Mouse (Mus musculus) liver, adult 2 months (tissue): ENCODE results near the gene Ldlrap1. TPM values are rescaled to one million over a fixed set of nuclear protein-coding genes. Genes with fewer than 3 reads are reported as not detected.

Experiments used
- DNase-seq: peaks from one replicate; pipeline ENCODE4 v3.0.0-alpha.2; 2011; ENCODE audit warnings: low read depth, low spot score; ENCODE audit errors: extremely low read depth
- H3K27ac ChIP-seq: fragments of 200-500 bp; replicated peaks from 2 replicates; pipeline ENCODE4 v1.5.1; 2012; ENCODE audit warnings: low read depth, mild to moderate bottlenecking, control low read depth, inconsistent platforms, low read length; ENCODE audit not compliant: insufficient read depth
- H3K27me3 ChIP-seq: fragments of 200-500 bp; 2 replicates; pipeline ENCODE4 v1.6.1; 2012; ENCODE audit warnings: mild to moderate bottlenecking, moderate library complexity, low read length, inconsistent platforms; ENCODE audit not compliant: control insufficient read depth, insufficient read depth
- H3K36me3 ChIP-seq: fragments of 200-500 bp; 2 replicates; pipeline ENCODE4 v1.6.1; 2012; ENCODE audit warnings: low read length, inconsistent platforms; ENCODE audit not compliant: control insufficient read depth, insufficient read depth
- H3K4me1 ChIP-seq: fragments of 200-500 bp; 2 replicates; pipeline ENCODE4 v1.6.1; 2011; ENCODE audit warnings: low read length; ENCODE audit not compliant: control insufficient read depth, insufficient read depth
- H3K4me3 ChIP-seq: fragments of 200-500 bp; 2 replicates; pipeline ENCODE4 v1.5.1; 2011; ENCODE audit warnings: low read depth, mild to moderate bottlenecking, control low read depth, low read length, moderate library complexity; ENCODE audit not compliant: insufficient read depth
- H3K79me2 ChIP-seq: fragments of 200-500 bp; 2 replicates; pipeline ENCODE4 v1.6.1; 2012; ENCODE audit warnings: inconsistent platforms, mild to moderate bottlenecking, low read length, moderate library complexity; ENCODE audit not compliant: control insufficient read depth, insufficient read depth
- H3K9ac ChIP-seq: fragments of 200-500 bp; 2 replicates; pipeline ENCODE4 v1.6.1; 2012; ENCODE audit warnings: low read depth, mild to moderate bottlenecking, control low read depth, inconsistent platforms, low read length
- CTCF ChIP-seq: fragments of 200-500 bp; IDR thresholded peaks from 2 replicates; pipeline ENCODE4 v1.5.1; 2011; ENCODE audit warnings: low read depth, low read length, control low read depth
- POLR2A ChIP-seq: fragments of 200-500 bp; IDR thresholded peaks from 2 replicates; pipeline ENCODE4 v1.6.1; 2011; ENCODE audit warnings: low read length, control low read depth; ENCODE audit not compliant: insufficient read depth; ENCODE audit errors: extremely low read depth
- WGBS: fragments of 180-500 bp; shearing (Covaris S2); methylation state at CpG from one replicate; pipeline ENCODE4 v1.1.7; 2018; 5-methylcytosine and 5-hydroxymethylcytosine counted together
- polyA plus RNA-seq: library from polyadenylated mRNA; depleted of rRNA; stranded (reverse); fragments of >200 nt; gene quantifications from 2 replicates; pipeline ENCODE4 v1.2.3, GENCODE M21; 2012; rRNA removed
- total RNA-seq: library from RNA; depleted of rRNA; stranded (reverse); fragments of >200 nt; gene quantifications from 2 replicates; pipeline ENCODE4 v1.2.3, GENCODE M21; 2014; rRNA removed

The Ldlrap1 gene
- total and polyA plus RNA-seq, 2 experiments, result 6.5 to 19.8 TPM

GRCm38 (mm10) chr4:134700911-134701310 is 66.9 kb downstream of the Ldlrap1 start:
- Histone ChIP-seq H3K27me3 (peaks cover 12% of the 10 kb centered on the region), H3K27ac (no peak overlapping the region), H3K4me3 (no peak overlapping the region), H3K36me3 (no peaks in the 10 kb centered on the region), H3K4me1 (no peaks in the 10 kb centered on the region), H3K79me2 (no peaks in the 10 kb centered on the region), H3K9ac (no peak overlapping the region)
- 95% methylated on average over 2 of the region's 2 CpGs for WGBS
- DNase-seq, result no peak
- TF ChIP-seq POLR2A, result no peak
- no peak for TF ChIP-seq CTCF

- WGBS, result 78% methylated on average over 9 of the region's 9 CpGs
- Histone ChIP-seq H3K4me1 (no peaks in the 10 kb centered on the region), H3K79me2 (no peaks in the 10 kb centered on the region), H3K27me3 (no peaks in the 10 kb centered on the region), H3K4me3 (no peak overlapping the region), H3K9ac (no peak overlapping the region), H3K36me3 (no peaks in the 10 kb centered on the region), H3K27ac (no peak overlapping the region)
- no peak for DNase-seq
- TF ChIP-seq CTCF, result no peak
- no peak for TF ChIP-seq POLR2A
These were observed 74.5 kb downstream of the Ldlrap1 start for GRCm38 (mm10) chr4:134693202-134693940.

GRCm38 (mm10) chr4:134692388-134692787 is 75.4 kb downstream of the Ldlrap1 start:
- H3K4me3 ChIP-seq, result no peak overlapping the region
- H3K79me2 ChIP-seq, result no peaks in the 10 kb centered on the region
- no peak for TF ChIP-seq CTCF
- no peaks in the 10 kb centered on the region for H3K36me3 ChIP-seq
- DNase-seq, result no peak
- H3K27me3 ChIP-seq, result no peaks in the 10 kb centered on the region
- 96% methylated on average over 1 of the region's 1 CpGs for WGBS
- H3K9ac ChIP-seq, result no peak overlapping the region
- no peak overlapping the region for H3K27ac ChIP-seq
- no peaks in the 10 kb centered on the region for H3K4me1 ChIP-seq

Other genes starting within 250 kb of the Ldlrap1 start
- gene Mtfr1l, start 232.6 kb downstream of the Ldlrap1 start, total RNA-seq, result 50.9 and 55.1 TPM in 2 replicates
- gene Mtfr1l, start 232.6 kb downstream of the Ldlrap1 start, polyA plus RNA-seq, result 80.1 and 96.7 TPM in 2 replicates
- gene Selenon, start 215.9 kb downstream of the Ldlrap1 start, total RNA-seq, result 0.74 and 1.1 TPM in 2 replicates
- gene Selenon, start 215.9 kb downstream of the Ldlrap1 start, polyA plus RNA-seq, result 1.2 and 2.4 TPM in 2 replicates
- gene Man1c1, start 63.7 kb downstream of the Ldlrap1 start, total RNA-seq, result 1.1 and 1.3 TPM in 2 replicates
- 0.86 and 1.1 TPM in 2 replicates for gene Man1c1, start 63.7 kb downstream of the Ldlrap1 start, polyA plus RNA-seq
- 22.3 and 28.0 TPM in 2 replicates for gene Maco1, start 85.3 kb upstream of the Ldlrap1 start, total RNA-seq
- gene Maco1, start 85.3 kb upstream of the Ldlrap1 start, polyA plus RNA-seq, result 6.4 and 7.3 TPM in 2 replicates
- not detected in 2 replicates for gene Rhd, start 96.5 kb upstream of the Ldlrap1 start, total RNA-seq
- gene Rhd, start 96.5 kb upstream of the Ldlrap1 start, polyA plus RNA-seq, result not detected in 2 replicates
- 109 and 115 TPM in 2 replicates for gene Tmem50a, start 147.0 kb upstream of the Ldlrap1 start, total RNA-seq
- gene Tmem50a, start 147.0 kb upstream of the Ldlrap1 start, polyA plus RNA-seq, result 90.6 and 92.7 TPM in 2 replicates
- 200 and 206 TPM in 2 replicates for gene Rsrp1, start 155.6 kb upstream of the Ldlrap1 start, total RNA-seq
- gene Rsrp1, start 155.6 kb upstream of the Ldlrap1 start, polyA plus RNA-seq, result 345 and 403 TPM in 2 replicates
- gene Syf2, start 162.9 kb upstream of the Ldlrap1 start, total RNA-seq, result 34.4 and 48.0 TPM in 2 replicates
- gene Syf2, start 162.9 kb upstream of the Ldlrap1 start, polyA plus RNA-seq, result 11.8 and 12.2 TPM in 2 replicates